Mouse (Mus musculus): ENCODE results near the gene P4hb.

- TF ChIP-seq CTCF (IDR thresholded peaks at IDR 0.05; ENCODE audit: borderline replicate concordance, insufficient read depth, low read length) (no peak), POLR2A (IDR thresholded peaks at IDR 0.05; ENCODE audit: low read depth, low read length) (no peak)
Observed at GRCm38 (mm10) chr11:120609250-120609649, 36.2 kb upstream of the P4hb start.
